Mouse (Mus musculus): Measurements from ENCODE around the gene Lrrc45. TPM values are rescaled to one million over a fixed set of nuclear protein-coding genes. Genes with fewer than 3 reads are reported as not detected.

Gene Lrrc45
- polyA plus RNA-seq, 1 experiment from 2014 or later, result 69.2 TPM

DNA sequence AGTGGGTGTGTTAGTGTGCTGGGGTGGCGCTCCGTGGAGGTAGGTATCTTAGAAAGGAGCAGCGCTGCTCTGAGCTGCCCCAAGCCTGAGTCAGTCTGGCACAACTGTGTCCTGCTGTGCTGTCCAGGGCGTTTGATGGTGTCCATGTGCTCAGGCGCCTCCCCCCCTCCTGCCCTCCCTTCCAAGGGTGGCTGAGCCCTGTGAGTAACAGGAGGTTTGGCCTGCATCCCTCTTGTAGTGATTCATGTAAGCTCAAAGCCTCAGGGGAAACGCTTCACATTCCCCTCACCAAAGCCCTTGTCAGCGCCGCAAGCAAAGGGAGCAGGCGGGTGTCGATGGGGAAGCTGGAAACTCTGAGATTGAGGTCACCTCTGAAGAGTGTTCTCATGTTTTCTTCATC, 16.0 kb upstream of the Lrrc45 start:
- peak; percentile 35 for ATAC-seq (ENCODE audit: low FRiP score, low TSS enrichment)
- Histone ChIP-seq H3K9me3 (ENCODE audit: low read length) (no peaks in the 10 kb centered on the region), H3K4me1 (ENCODE audit: insufficient read depth, low read length) (peaks cover 33% of the 10 kb centered on the region), H3K36me3 (ENCODE audit: insufficient read depth, low read length) (peaks cover 23% of the 10 kb centered on the region), H3K9ac (replicated peaks; ENCODE audit: low read length) (peak overlapping the region; percentile 7), H3K27me3 (ENCODE audit: insufficient read depth, low read length) (no peaks in the 10 kb centered on the region), H3K4me2 (replicated peaks; ENCODE audit: low read depth, low read length) (no peak overlapping the region), H3K27ac (ENCODE audit: low read length) (peak overlapping the region; percentile 48), H3K4me3 (ENCODE audit: low read length) (no peak overlapping the region)
- WGBS, result 29% methylated on average over 10 of the region's 10 CpGs

- Histone ChIP-seq H3K9ac (replicated peaks; ENCODE audit: low read length) (peak overlapping the region; percentile 45), H3K27ac (ENCODE audit: low read length) (peak overlapping the region; percentile 3; the same call in 1 of the 2 replicates), H3K27me3 (ENCODE audit: insufficient read depth, low read length) (no peaks in the 10 kb centered on the region), H3K4me1 (ENCODE audit: insufficient read depth, low read length) (peaks cover 48% of the 10 kb centered on the region), H3K9me3 (ENCODE audit: low read length) (no peaks in the 10 kb centered on the region), H3K36me3 (ENCODE audit: insufficient read depth, low read length) (peaks cover 10% of the 10 kb centered on the region), H3K4me2 (replicated peaks; ENCODE audit: low read depth, low read length) (no peak overlapping the region), H3K4me3 (ENCODE audit: low read length) (no peak overlapping the region)
- ATAC-seq (ENCODE audit: low FRiP score, low TSS enrichment), result no peak
- WGBS, result 32% methylated on average over 15 of the region's 15 CpGs
Measured at GRCm38 (mm10) chr11:120703696-120704454, 9.8 kb upstream of the Lrrc45 start.

DNA sequence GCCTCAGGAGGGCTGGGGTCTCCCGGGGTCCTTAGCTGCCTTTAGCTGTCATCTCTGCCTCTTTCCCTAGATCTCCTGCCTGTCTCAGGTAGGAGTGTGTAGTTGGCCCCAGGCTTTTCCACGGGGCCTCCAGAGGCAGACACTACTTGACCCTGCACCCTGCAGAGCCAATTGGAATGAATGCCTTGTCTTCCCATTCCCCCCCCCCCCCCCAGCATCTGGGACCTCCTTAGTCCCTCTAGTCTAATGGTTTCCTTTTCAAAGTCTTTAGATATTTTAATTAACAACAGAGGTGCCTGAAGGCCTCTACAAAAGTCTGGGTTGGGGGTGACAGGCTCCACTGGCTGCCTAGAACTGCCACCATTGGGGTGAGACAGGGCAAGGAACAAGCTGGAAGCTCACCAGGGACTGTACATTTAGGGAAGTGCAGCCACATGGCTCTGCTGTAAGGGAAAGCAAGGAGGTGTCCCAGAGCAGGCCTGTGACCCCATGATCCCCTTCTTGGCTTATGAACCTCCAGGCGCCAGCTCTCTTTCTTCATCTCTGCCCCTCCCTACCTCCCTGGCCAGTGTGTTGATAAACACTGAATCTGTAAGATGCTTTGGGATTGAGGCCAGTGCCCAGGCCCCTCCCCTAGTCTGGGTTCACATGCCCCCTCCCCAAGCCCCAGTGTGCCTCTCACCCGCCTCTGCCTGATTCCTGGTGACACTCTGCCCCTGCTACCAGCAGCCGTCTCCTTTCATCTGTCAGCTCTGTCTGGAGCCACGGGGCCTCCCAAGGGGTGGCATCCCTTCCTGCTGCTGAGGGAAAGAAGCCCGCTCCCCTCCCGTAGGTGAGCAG, 9.0 kb upstream of the Lrrc45 start:
- ATAC-seq (ENCODE audit: low FRiP score, low TSS enrichment), result peak; percentile 55
- peak overlapping the region; percentile 20; the same call in 1 of the 2 replicates for H3K27ac ChIP-seq (ENCODE audit: low read length)
- no peak overlapping the region for H3K4me2 ChIP-seq (replicated peaks; ENCODE audit: low read depth, low read length)
- peak overlapping the region; percentile 45 for H3K9ac ChIP-seq (replicated peaks; ENCODE audit: low read length)
- H3K9me3 ChIP-seq (ENCODE audit: low read length), result no peaks in the 10 kb centered on the region
- H3K27me3 ChIP-seq (ENCODE audit: insufficient read depth, low read length), result no peaks in the 10 kb centered on the region
- WGBS, result 26% methylated on average over 8 of the region's 8 CpGs
- H3K4me1 ChIP-seq (ENCODE audit: insufficient read depth, low read length), result peaks cover 50% of the 10 kb centered on the region
- no peak overlapping the region for H3K4me3 ChIP-seq (ENCODE audit: low read length)
- H3K36me3 ChIP-seq (ENCODE audit: insufficient read depth, low read length), result peaks cover 10% of the 10 kb centered on the region

- no peaks in the 10 kb centered on the region for H3K9me3 ChIP-seq (ENCODE audit: low read length)
- WGBS, result 70% methylated on average over 5 of the region's 5 CpGs
- no peak overlapping the region for H3K9ac ChIP-seq (replicated peaks; ENCODE audit: low read length)
- no peak overlapping the region for H3K4me2 ChIP-seq (replicated peaks; ENCODE audit: low read depth, low read length)
- no peaks in the 10 kb centered on the region for H3K27me3 ChIP-seq (ENCODE audit: insufficient read depth, low read length)
- H3K36me3 ChIP-seq (ENCODE audit: insufficient read depth, low read length), result peaks cover 16% of the 10 kb centered on the region
- ATAC-seq (ENCODE audit: low FRiP score, low TSS enrichment), result no peak
- H3K27ac ChIP-seq (ENCODE audit: low read length), result no peak overlapping the region
- peaks cover 50% of the 10 kb centered on the region for H3K4me1 ChIP-seq (ENCODE audit: insufficient read depth, low read length)
- no peak overlapping the region for H3K4me3 ChIP-seq (ENCODE audit: low read length)
Measured at GRCm38 (mm10) chr11:120706120-120706519, 7.6 kb upstream of the Lrrc45 start.

- no peak overlapping the region for H3K4me2 ChIP-seq (replicated peaks; ENCODE audit: low read depth, low read length)
- 10% methylated on average over 11 of the region's 12 CpGs for WGBS
- H3K9me3 ChIP-seq (ENCODE audit: low read length), result no peaks in the 10 kb centered on the region
- no peak overlapping the region for H3K4me3 ChIP-seq (ENCODE audit: low read length)
- no peak for ATAC-seq (ENCODE audit: low FRiP score, low TSS enrichment)
- H3K36me3 ChIP-seq (ENCODE audit: insufficient read depth, low read length), result peaks cover 8% of the 10 kb centered on the region
- peak overlapping the region; percentile 49 for H3K27ac ChIP-seq (ENCODE audit: low read length)
- peaks cover 54% of the 10 kb centered on the region for H3K4me1 ChIP-seq (ENCODE audit: insufficient read depth, low read length)
- H3K9ac ChIP-seq (replicated peaks; ENCODE audit: low read length), result 0 out of 2 replicates have a peak overlapping the region, but pooled peaks have one; percentile 17
- no peaks in the 10 kb centered on the region for H3K27me3 ChIP-seq (ENCODE audit: insufficient read depth, low read length)
Measured at GRCm38 (mm10) chr11:120707225-120707624, 6.5 kb upstream of the Lrrc45 start.

GRCm38 (mm10) chr11:120707969-120708368, 5.8 kb upstream of the Lrrc45 start:
- H3K27ac ChIP-seq (ENCODE audit: low read length), result peak overlapping the region; percentile 36; the same call in 1 of the 2 replicates
- ATAC-seq (ENCODE audit: low FRiP score, low TSS enrichment), result no peak
- WGBS, result 22% methylated on average over 5 of the region's 5 CpGs

DNA sequence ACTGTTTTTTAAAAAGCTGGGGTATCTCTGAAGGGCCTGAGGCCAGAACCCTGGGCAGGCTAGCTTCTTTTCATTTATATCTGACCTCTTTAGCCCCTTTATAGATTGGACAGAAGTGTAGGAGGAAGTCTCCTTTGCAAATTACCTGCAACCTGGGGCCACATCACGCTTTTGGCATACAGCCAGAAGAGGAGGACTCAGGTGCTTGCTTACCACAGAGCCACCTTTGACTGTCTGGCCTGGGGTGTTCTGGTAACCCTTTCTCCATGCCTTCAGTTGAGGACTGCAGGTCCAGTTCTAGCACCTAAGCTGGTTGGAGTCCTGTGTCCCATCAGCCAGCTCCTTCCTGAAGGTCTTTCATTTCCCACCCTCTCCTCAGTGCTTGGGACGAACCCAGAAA, 4.2 kb upstream of the Lrrc45 start:
- H3K27ac ChIP-seq (ENCODE audit: low read length), result no peak overlapping the region
- H3K4me1 ChIP-seq (ENCODE audit: insufficient read depth, low read length), result peaks cover 57% of the 10 kb centered on the region
- H3K4me3 ChIP-seq (ENCODE audit: low read length), result no peak overlapping the region

More at GRCm38 (mm10) chr11:120707969-120708368, 5.8 kb upstream of the Lrrc45 start:
- H3K4me1 ChIP-seq (ENCODE audit: insufficient read depth, low read length), result peaks cover 62% of the 10 kb centered on the region
- H3K9ac ChIP-seq (replicated peaks; ENCODE audit: low read length), result no peak overlapping the region
- no peaks in the 10 kb centered on the region for H3K9me3 ChIP-seq (ENCODE audit: low read length)
- no peak overlapping the region for H3K4me3 ChIP-seq (ENCODE audit: low read length)
- H3K4me2 ChIP-seq (replicated peaks; ENCODE audit: low read depth, low read length), result no peak overlapping the region
- H3K36me3 ChIP-seq (ENCODE audit: insufficient read depth, low read length), result peaks cover 8% of the 10 kb centered on the region
- H3K27me3 ChIP-seq (ENCODE audit: insufficient read depth, low read length), result no peaks in the 10 kb centered on the region

GRCm38 (mm10) chr11:120710672-120711071, 3.1 kb upstream of the Lrrc45 start:
- ATAC-seq (ENCODE audit: low FRiP score, low TSS enrichment), result no peak
- H3K36me3 ChIP-seq (ENCODE audit: insufficient read depth, low read length), result peaks cover 8% of the 10 kb centered on the region
- H3K27me3 ChIP-seq (ENCODE audit: insufficient read depth, low read length), result no peaks in the 10 kb centered on the region
- 33% methylated on average over 5 of the region's 5 CpGs for WGBS
- no peak overlapping the region for H3K4me2 ChIP-seq (replicated peaks; ENCODE audit: low read depth, low read length)
- no peak overlapping the region; the same call in 1 of the 2 replicates for H3K9ac ChIP-seq (replicated peaks; ENCODE audit: low read length)
- no peak overlapping the region for H3K4me3 ChIP-seq (ENCODE audit: low read length)
- H3K4me1 ChIP-seq (ENCODE audit: insufficient read depth, low read length), result peaks cover 53% of the 10 kb centered on the region
- H3K9me3 ChIP-seq (ENCODE audit: low read length), result no peaks in the 10 kb centered on the region
- H3K27ac ChIP-seq (ENCODE audit: low read length), result no peak overlapping the region; the same call in 1 of the 2 replicates

More for the DNA sequence above, 4.2 kb upstream of the Lrrc45 start:
- no peaks in the 10 kb centered on the region for H3K27me3 ChIP-seq (ENCODE audit: insufficient read depth, low read length)
- peaks cover 8% of the 10 kb centered on the region for H3K36me3 ChIP-seq (ENCODE audit: insufficient read depth, low read length)
- ATAC-seq (ENCODE audit: low FRiP score, low TSS enrichment), result no peak
- no peaks in the 10 kb centered on the region for H3K9me3 ChIP-seq (ENCODE audit: low read length)
- no peak overlapping the region for H3K9ac ChIP-seq (replicated peaks; ENCODE audit: low read length)
- 83% methylated on average over 2 of the region's 2 CpGs for WGBS
- H3K4me2 ChIP-seq (replicated peaks; ENCODE audit: low read depth, low read length), result no peak overlapping the region

GRCm38 (mm10) chr11:120711980-120712604, 1.6 kb upstream of the Lrrc45 start:
- peaks cover 11% of the 10 kb centered on the region for H3K36me3 ChIP-seq (ENCODE audit: insufficient read depth, low read length)
- peak overlapping the region; percentile 99 for H3K4me2 ChIP-seq (replicated peaks; ENCODE audit: low read depth, low read length)
- H3K4me1 ChIP-seq (ENCODE audit: insufficient read depth, low read length), result peaks cover 41% of the 10 kb centered on the region
- no peaks in the 10 kb centered on the region for H3K27me3 ChIP-seq (ENCODE audit: insufficient read depth, low read length)
- WGBS, result 52% methylated on average over 8 of the region's 8 CpGs
- no peaks in the 10 kb centered on the region for H3K9me3 ChIP-seq (ENCODE audit: low read length)
- no peak overlapping the region for H3K27ac ChIP-seq (ENCODE audit: low read length)
- no peak overlapping the region; the same call in 1 of the 2 replicates for H3K4me3 ChIP-seq (ENCODE audit: low read length)
- peak overlapping the region; percentile 74; the same call in 1 of the 2 replicates for H3K9ac ChIP-seq (replicated peaks; ENCODE audit: low read length)
- no peak for ATAC-seq (ENCODE audit: low FRiP score, low TSS enrichment)
